Mouse (Mus musculus): ENCODE results near the gene Plch2.

DNA sequence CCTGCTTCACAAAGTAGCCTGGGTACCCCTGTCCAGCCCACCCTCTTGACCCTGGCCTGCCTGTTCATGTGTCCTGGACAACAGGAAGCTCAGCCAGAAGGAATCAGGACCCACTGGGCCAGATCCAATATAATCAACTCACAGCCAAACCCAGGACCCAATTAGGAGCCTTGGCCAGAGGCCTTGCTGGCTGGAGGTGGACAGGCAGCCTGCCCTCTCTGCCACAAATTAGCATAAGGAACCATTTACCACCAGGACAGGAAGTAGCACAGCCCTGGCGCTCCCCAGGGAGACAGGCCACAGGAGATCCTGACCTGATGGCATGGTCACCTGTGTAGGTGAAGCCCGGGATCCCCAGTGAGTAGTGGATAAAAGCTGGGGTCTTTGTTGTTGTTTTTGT, 44.5 kb downstream of the Plch2 start:
- TF ChIP-seq CTCF (IDR thresholded peaks at IDR 0.05; ENCODE audit: extremely low read depth, insufficient read length, insufficient replicate concordance, low read depth, low read length) (no peak), POLR2A (IDR thresholded peaks at IDR 0.05; ENCODE audit: low read depth, low read length) (no peak)
